Mouse (Mus musculus): ENCODE data around the gene Cdk8.

Gene Cdk8

GRCm38 (mm10) chr5:146232816-146233215 is 1.8 kb downstream of the Cdk8 start:
- no peak for DNase-seq (ENCODE audit: low read depth)

- DNase-seq (ENCODE audit: low read depth): no peak
Observed at GRCm38 (mm10) chr5:146234336-146234735, 3.3 kb downstream of the Cdk8 start.

- DNase-seq (ENCODE audit: low read depth): no peak
Observed at GRCm38 (mm10) chr5:146238274-146238673, 7.2 kb downstream of the Cdk8 start.

GRCm38 (mm10) chr5:146240771-146241170 is 9.7 kb downstream of the Cdk8 start:
- DNase-seq (ENCODE audit: low read depth): no peak

GRCm38 (mm10) chr5:146241202-146241601 is 10.2 kb downstream of the Cdk8 start:
- no peak for DNase-seq (ENCODE audit: low read depth)

GRCm38 (mm10) chr5:146245193-146245592 is 14.2 kb downstream of the Cdk8 start:
- no peak for DNase-seq (ENCODE audit: low read depth)

GRCm38 (mm10) chr5:146245646-146246370 is 14.8 kb downstream of the Cdk8 start:
- no peak for DNase-seq (ENCODE audit: low read depth)

GRCm38 (mm10) chr5:146246386-146246785 is 15.4 kb downstream of the Cdk8 start:
- no peak for DNase-seq (ENCODE audit: low read depth)

GRCm38 (mm10) chr5:146247709-146248108 is 16.7 kb downstream of the Cdk8 start:
- no peak for DNase-seq (ENCODE audit: low read depth)

GRCm38 (mm10) chr5:146248746-146249145 is 17.7 kb downstream of the Cdk8 start:
- DNase-seq (ENCODE audit: low read depth): peak; percentile 47

- DNase-seq (ENCODE audit: low read depth): no peak
Observed at GRCm38 (mm10) chr5:146250369-146251075, 19.5 kb downstream of the Cdk8 start.

GRCm38 (mm10) chr5:146251663-146252429 is 20.8 kb downstream of the Cdk8 start:
- DNase-seq (ENCODE audit: low read depth): no peak

- DNase-seq (ENCODE audit: low read depth): no peak
Observed at GRCm38 (mm10) chr5:146253644-146254043, 22.6 kb downstream of the Cdk8 start.

- DNase-seq (ENCODE audit: low read depth): no peak
Observed at GRCm38 (mm10) chr5:146260003-146260402, 29.0 kb downstream of the Cdk8 start.

- DNase-seq (ENCODE audit: low read depth): no peak
Observed at GRCm38 (mm10) chr5:146265934-146266591, 35.0 kb downstream of the Cdk8 start.

GRCm38 (mm10) chr5:146267776-146268175 is 36.7 kb downstream of the Cdk8 start:
- no peak for DNase-seq (ENCODE audit: low read depth)

GRCm38 (mm10) chr5:146270593-146270992 is 39.6 kb downstream of the Cdk8 start:
- DNase-seq (ENCODE audit: low read depth): no peak

- no peak for DNase-seq (ENCODE audit: low read depth)
Observed at GRCm38 (mm10) chr5:146271662-146272061, 40.6 kb downstream of the Cdk8 start.

- DNase-seq (ENCODE audit: low read depth): no peak
Observed at GRCm38 (mm10) chr5:146273096-146273495, 42.1 kb downstream of the Cdk8 start.

GRCm38 (mm10) chr5:146274420-146275045 is 43.5 kb downstream of the Cdk8 start:
- no peak for DNase-seq (ENCODE audit: low read depth)

- DNase-seq (ENCODE audit: low read depth): no peak
Observed at GRCm38 (mm10) chr5:146277513-146277912, 46.5 kb downstream of the Cdk8 start.

- no peak for DNase-seq (ENCODE audit: low read depth)
Observed at GRCm38 (mm10) chr5:146280012-146280411, 49.0 kb downstream of the Cdk8 start.
